Mouse (Mus musculus): Measurements from ENCODE around the gene Actl11. TPM values are rescaled to one million over a fixed set of nuclear protein-coding genes. Genes with fewer than 3 reads are reported as not detected.

Actl11 gene
- polyA plus RNA-seq, 1 experiment from 2014 or later: not detected

GRCm38 (mm10) chr9:107935374-107935773 is 7.1 kb downstream of the Actl11 start, which contains the start of gene Camkv:
Gene Camkv (plus strand): TSS chr9:107935674.
- H3K36me3 ChIP-seq (ENCODE audit: inconsistent target): no peaks in the 10 kb centered on the region
- H3K4me3 ChIP-seq (ENCODE audit: inconsistent target): no peak within 1 kb of the TSS
- H3K27ac ChIP-seq: no peak within 1 kb of the TSS

GRCm38 (mm10) chr9:107935790-107936214 is 7.5 kb downstream of the Actl11 start:
- H3K27ac ChIP-seq: no peak overlapping the region

More at GRCm38 (mm10) chr9:107935374-107935773, 7.1 kb downstream of the Actl11 start, which contains the start of gene Camkv:
- 53% methylated on average over 3 of the region's 3 CpGs for WGBS (ENCODE audit: missing documents)
- H3K79me2 ChIP-seq (ENCODE audit: inconsistent target): no peaks in the 10 kb centered on the region

DNA sequence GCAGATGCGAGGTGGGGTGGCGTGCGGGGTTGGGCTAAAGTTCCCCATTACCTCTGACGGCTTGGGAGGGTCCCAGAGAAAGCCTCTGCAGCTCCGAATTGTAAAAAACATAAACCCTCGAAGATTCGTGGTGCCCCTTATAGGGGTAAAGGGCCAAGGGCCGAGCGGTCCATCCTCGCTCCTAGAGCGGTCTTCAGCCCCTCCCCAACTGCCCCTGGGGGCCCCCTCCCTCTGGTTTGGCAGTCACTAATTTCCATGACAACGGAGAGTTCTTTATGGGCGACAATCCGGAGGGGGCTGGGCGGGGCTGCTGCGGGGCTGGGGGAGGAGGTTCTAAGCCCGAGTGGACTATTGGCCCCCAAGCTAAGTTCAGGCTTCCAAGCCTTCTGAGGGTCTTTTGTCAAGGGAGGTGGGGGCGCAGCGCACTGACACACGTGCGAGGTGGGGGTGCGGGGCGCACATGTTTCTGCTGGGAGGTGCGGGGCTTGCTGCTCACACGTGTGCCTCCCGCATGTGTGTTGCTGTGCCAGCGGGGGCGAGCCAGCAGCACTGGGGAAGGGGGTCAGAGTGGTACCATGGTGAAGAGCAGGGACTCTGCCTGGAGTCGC is 8.1 kb downstream of the Actl11 start:
- Histone ChIP-seq H3K4me3 (ENCODE audit: inconsistent target) (no peak overlapping the region), H3K79me2 (ENCODE audit: inconsistent target) (no peaks in the 10 kb centered on the region), H3K27ac (no peak overlapping the region), H3K36me3 (ENCODE audit: inconsistent target) (no peaks in the 10 kb centered on the region)
- WGBS (ENCODE audit: missing documents): 16% methylated on average over 29 of the region's 29 CpGs

More at GRCm38 (mm10) chr9:107935790-107936214, 7.5 kb downstream of the Actl11 start:
- Histone ChIP-seq H3K4me3 (ENCODE audit: inconsistent target) (no peak overlapping the region), H3K36me3 (ENCODE audit: inconsistent target) (no peaks in the 10 kb centered on the region), H3K79me2 (ENCODE audit: inconsistent target) (no peaks in the 10 kb centered on the region)
- WGBS (ENCODE audit: missing documents): 2% methylated on average over 30 of the region's 41 CpGs

DNA sequence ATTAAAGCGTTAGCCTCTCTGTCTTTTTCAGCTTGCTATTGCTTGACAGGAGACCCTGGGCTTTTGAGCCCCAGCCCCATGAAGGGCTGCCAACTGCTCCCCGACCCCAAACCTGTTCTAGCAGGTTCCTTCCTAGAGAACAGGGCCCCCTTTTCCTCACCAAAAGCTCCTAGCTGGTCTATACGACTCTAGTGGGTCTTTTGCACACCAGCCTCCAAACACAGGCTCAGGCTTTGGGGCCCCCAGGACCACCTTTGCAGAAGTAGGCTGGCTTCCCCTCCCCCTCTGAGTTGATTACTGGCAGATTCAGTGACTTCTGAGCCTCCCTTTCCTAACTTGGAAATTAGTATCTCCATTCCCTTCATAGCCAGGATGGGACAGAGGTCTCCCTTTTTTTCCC is 8.6 kb downstream of the Actl11 start:
- no peak overlapping the region for H3K4me3 ChIP-seq (ENCODE audit: inconsistent target)
- no peaks in the 10 kb centered on the region for H3K36me3 ChIP-seq (ENCODE audit: inconsistent target)
- WGBS (ENCODE audit: missing documents): 80% methylated on average over 3 of the region's 3 CpGs
- no peaks in the 10 kb centered on the region for H3K79me2 ChIP-seq (ENCODE audit: inconsistent target)
- no peak overlapping the region for H3K27ac ChIP-seq

- WGBS (ENCODE audit: missing documents): 87% methylated on average over 31 of the region's 31 CpGs
- H3K36me3 ChIP-seq (ENCODE audit: inconsistent target): no peaks in the 10 kb centered on the region
- no peak overlapping the region for H3K27ac ChIP-seq
- H3K4me3 ChIP-seq (ENCODE audit: inconsistent target): no peak overlapping the region
- H3K79me2 ChIP-seq (ENCODE audit: inconsistent target): peaks cover 16% of the 10 kb centered on the region
Measured at GRCm38 (mm10) chr9:107947241-107948194, 19.2 kb downstream of the Actl11 start.

DNA sequence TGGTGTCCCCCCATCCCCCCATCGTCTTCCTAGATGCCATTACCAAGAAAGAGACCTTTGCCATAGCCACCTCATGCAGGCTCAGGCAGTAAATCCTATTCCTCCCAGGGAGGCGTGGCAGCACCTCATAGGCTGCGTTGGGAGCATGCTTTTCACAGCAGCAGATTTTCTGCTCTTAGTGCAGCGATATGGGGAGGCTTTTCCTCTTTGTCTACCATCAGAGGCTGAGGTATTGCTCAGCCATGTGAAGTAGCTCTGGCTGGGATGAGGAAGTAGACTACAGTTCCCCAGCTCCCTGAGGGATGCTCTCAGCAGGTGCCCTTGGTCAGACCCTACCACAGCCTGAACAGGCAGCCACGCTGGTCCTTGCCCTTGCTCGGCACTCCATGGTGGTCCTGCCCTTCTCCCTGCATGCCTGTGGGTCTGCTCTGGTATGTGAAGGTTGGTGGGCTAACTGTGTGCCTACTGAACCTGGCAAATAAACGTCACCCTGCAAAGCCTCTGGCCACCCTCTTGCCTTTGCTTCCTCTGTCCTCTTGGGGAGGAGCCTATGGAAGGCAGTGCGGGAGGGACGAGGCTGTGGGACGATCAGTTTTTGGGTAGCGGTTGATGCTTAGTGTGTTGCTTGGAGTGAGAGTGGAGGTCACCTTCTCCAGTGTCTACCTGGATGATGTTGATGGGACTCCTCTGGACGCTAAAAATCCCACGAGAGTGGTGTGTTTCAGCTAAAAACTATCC is 21.1 kb downstream of the Actl11 start:
- WGBS (ENCODE audit: missing documents): 85% methylated on average over 13 of the region's 13 CpGs

DNA sequence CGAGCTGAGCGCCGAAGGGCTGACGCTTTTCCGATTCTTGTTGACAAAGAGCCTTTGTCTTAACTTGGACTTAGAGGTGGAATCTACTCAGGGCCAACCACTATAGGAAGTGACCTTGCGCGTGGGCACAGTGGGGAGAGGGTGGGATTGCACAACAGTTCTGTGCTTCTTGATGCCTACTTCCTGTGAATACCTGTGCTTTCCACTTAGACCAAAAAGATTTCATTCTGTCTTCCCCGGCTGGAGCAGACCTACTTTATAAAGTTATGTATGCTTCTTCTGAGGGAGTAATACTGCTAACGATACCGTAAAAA is 21.6 kb downstream of the Actl11 start, which contains the start of gene Traip:
TSS of gene Traip (plus strand) at position 215 of the 314 bp plus-strand sequence.
- Histone ChIP-seq H3K36me3 (ENCODE audit: inconsistent target) (no peaks in the 10 kb centered on the region), H3K79me2 (ENCODE audit: inconsistent target) (peaks cover 39% of the 10 kb centered on the region), H3K4me3 (ENCODE audit: inconsistent target) (peak within 1 kb of the TSS; percentile 84), H3K27ac (peak within 1 kb of the TSS; percentile 34)
- WGBS (ENCODE audit: missing documents): 76% methylated on average over 10 of the region's 10 CpGs

More for the DNA sequence above, 21.1 kb downstream of the Actl11 start:
- H3K27ac ChIP-seq: no peak overlapping the region
- peaks cover 35% of the 10 kb centered on the region for H3K79me2 ChIP-seq (ENCODE audit: inconsistent target)
- H3K4me3 ChIP-seq (ENCODE audit: inconsistent target): no peak overlapping the region
- H3K36me3 ChIP-seq (ENCODE audit: inconsistent target): no peaks in the 10 kb centered on the region

- Histone ChIP-seq H3K36me3 (ENCODE audit: inconsistent target) (no peaks in the 10 kb centered on the region), H3K79me2 (ENCODE audit: inconsistent target) (peaks cover 39% of the 10 kb centered on the region), H3K4me3 (ENCODE audit: inconsistent target) (peak overlapping the region; percentile 84), H3K27ac (peak overlapping the region; percentile 34)
- 25% methylated on average over 45 of the region's 45 CpGs for WGBS (ENCODE audit: missing documents)
Measured at GRCm38 (mm10) chr9:107950460-107951355, 22.4 kb downstream of the Actl11 start.

DNA sequence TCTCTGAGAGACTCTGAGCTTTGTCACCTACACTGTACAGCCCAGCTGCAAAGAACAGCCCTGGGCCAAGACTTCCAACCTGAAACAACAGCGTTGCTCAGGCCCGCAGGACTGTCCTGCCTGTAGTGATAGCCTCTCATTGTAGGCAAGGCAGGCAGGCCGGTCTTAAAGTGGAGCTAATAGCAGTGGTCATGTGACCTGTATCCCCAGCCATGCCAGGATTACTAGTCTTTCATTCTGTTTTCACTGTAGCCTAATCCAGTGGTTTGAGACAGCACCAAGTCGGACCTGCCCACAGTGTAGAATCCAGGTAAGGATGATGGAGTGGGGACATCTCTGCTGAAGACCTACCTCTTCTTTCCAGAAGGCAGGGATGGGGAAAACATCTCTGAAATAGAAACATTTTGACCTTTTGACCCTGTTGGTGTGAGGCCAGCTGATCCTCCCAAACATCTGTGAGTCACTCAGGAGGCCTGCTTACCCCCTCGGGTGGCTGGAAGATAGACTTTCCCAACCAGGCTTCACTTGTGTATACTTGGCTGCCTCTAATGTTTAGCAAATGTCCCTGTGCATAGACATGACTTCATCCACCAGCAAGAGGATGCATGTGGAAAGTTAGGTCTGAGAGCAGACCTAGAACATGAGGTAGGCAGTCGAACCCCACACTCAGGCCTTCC is 27.5 kb downstream of the Actl11 start:
- Histone ChIP-seq H3K36me3 (ENCODE audit: inconsistent target) (no peaks in the 10 kb centered on the region), H3K79me2 (ENCODE audit: inconsistent target) (peaks cover 39% of the 10 kb centered on the region), H3K4me3 (ENCODE audit: inconsistent target) (no peak overlapping the region), H3K27ac (no peak overlapping the region)
- 90% methylated on average over 6 of the region's 6 CpGs for WGBS (ENCODE audit: missing documents)

DNA sequence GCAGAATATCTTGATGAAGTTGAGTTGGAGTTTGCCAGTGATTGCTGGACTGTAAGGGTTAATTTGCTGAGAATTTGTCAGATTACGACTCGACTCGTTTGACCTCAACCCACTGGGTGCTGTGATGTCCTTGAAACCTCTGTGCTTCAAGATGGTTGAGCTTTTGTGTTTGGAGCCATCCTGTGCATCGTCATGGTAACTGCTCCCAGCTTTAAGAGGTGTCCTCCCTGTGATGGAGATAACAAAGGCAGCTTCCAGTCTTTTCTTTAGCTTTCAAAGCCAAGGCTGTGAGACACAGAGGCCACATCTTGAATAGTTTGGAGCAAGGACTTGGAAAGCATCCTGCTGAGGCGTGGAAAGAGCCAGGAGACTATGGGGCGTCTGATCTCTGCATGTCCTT is 28.9 kb downstream of the Actl11 start:
- Histone ChIP-seq H3K4me3 (ENCODE audit: inconsistent target) (no peak overlapping the region), H3K36me3 (ENCODE audit: inconsistent target) (no peaks in the 10 kb centered on the region), H3K79me2 (ENCODE audit: inconsistent target) (peaks cover 26% of the 10 kb centered on the region), H3K27ac (no peak overlapping the region)
- 91% methylated on average over 6 of the region's 6 CpGs for WGBS (ENCODE audit: missing documents)

- H3K4me3 ChIP-seq (ENCODE audit: inconsistent target): no peak overlapping the region
- H3K36me3 ChIP-seq (ENCODE audit: inconsistent target): no peaks in the 10 kb centered on the region
- H3K27ac ChIP-seq: no peak overlapping the region
- H3K79me2 ChIP-seq (ENCODE audit: inconsistent target): no peaks in the 10 kb centered on the region
- WGBS (ENCODE audit: missing documents): 94% methylated on average over 6 of the region's 6 CpGs
Measured at GRCm38 (mm10) chr9:107959896-107960295, 31.6 kb downstream of the Actl11 start.

DNA sequence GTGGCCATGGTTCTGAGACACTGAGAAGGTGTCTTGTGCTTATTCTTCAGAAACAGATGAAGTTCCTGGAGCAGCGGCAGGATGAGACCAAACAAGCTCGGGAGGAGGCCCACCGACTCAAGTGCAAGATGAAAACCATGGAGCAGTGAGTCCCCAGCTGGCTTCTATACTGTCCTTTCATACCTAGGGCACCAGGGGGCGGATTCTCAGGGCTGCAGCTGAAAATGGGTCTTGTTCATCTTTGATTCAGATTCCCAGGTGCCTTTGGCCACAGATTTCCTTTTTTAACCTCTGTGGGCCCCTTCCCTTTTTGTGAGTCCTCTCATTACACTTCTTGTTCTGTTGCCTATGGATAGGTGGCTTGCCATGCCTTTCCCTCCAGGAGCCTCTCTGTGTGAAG is 32.7 kb downstream of the Actl11 start:
- H3K36me3 ChIP-seq (ENCODE audit: inconsistent target): no peaks in the 10 kb centered on the region
- H3K79me2 ChIP-seq (ENCODE audit: inconsistent target): no peaks in the 10 kb centered on the region
- H3K27ac ChIP-seq: no peak overlapping the region
- no peak overlapping the region for H3K4me3 ChIP-seq (ENCODE audit: inconsistent target)
- WGBS (ENCODE audit: missing documents): 53% methylated on average over 4 of the region's 4 CpGs

GRCm38 (mm10) chr9:107961351-107961762 is 33.1 kb downstream of the Actl11 start:
- no peaks in the 10 kb centered on the region for H3K36me3 ChIP-seq (ENCODE audit: inconsistent target)
- 94% methylated on average over 10 of the region's 10 CpGs for WGBS (ENCODE audit: missing documents)

More at GRCm38 (mm10) chr9:107961351-107961762, 33.1 kb downstream of the Actl11 start:
- Histone ChIP-seq H3K4me3 (ENCODE audit: inconsistent target) (no peak overlapping the region), H3K79me2 (ENCODE audit: inconsistent target) (no peaks in the 10 kb centered on the region), H3K27ac (no peak overlapping the region)

Data from macrophage (primary cell).